Mouse (Mus musculus) kidney, adult 2 months (tissue): ENCODE measurements around the gene Cym. TPM values are rescaled to one million over a fixed set of nuclear protein-coding genes. Genes with fewer than 3 reads are reported as not detected.

Experiments
- DNase-seq: peaks from one replicate; pipeline ENCODE4 v3.0.0; 2021
- H3K27ac ChIP-seq: fragments of 200-500 bp; 2 replicates; pipeline ENCODE4 v1.5.1; 2012; ENCODE audit warnings: low read depth, low read length, control low read depth, inconsistent platforms; ENCODE audit not compliant: insufficient read depth
- H3K27me3 ChIP-seq: fragments of 200-500 bp; replicated peaks from 2 replicates; pipeline ENCODE4 v1.6.1; 2012; ENCODE audit warnings: mild to moderate bottlenecking, moderate library complexity, low read length, inconsistent platforms; ENCODE audit not compliant: control insufficient read depth, insufficient read depth
- H3K36me3 ChIP-seq: fragments of 200-500 bp; 2 replicates; pipeline ENCODE4 v1.6.1; 2012; ENCODE audit warnings: mild to moderate bottlenecking, moderate library complexity, low read length, inconsistent platforms; ENCODE audit not compliant: control insufficient read depth, insufficient read depth
- H3K4me1 ChIP-seq: fragments of 200-500 bp; 2 replicates; pipeline ENCODE4 v1.6.1; 2011; ENCODE audit warnings: low read length; ENCODE audit not compliant: control insufficient read depth, insufficient read depth
- H3K4me3 ChIP-seq: fragments of 200-500 bp; 2 replicates; pipeline ENCODE4 v1.5.1; 2011; ENCODE audit warnings: mild to moderate bottlenecking, low read depth, low read length, control low read depth; ENCODE audit not compliant: insufficient read depth
- CTCF ChIP-seq: fragments of 200-500 bp; conservative IDR thresholded peaks from 2 replicates; pipeline ENCODE4 v1.5.1; 2011; ENCODE audit warnings: low read depth, mild to moderate bottlenecking, control low read depth, low read length, moderate library complexity, mixed read lengths; ENCODE audit not compliant: insufficient read depth, insufficient read length
- POLR2A ChIP-seq: fragments of 200-500 bp; IDR thresholded peaks from one replicate; pipeline ENCODE4 v1.6.1; 2011; ENCODE audit warnings: low read depth, low read length, control low read depth
- WGBS: fragments of 180-500 bp; shearing (Covaris S2); methylation state at CpG from one replicate; pipeline ENCODE4 v1.1.7; 2018; 5-methylcytosine and 5-hydroxymethylcytosine counted together
- polyA plus RNA-seq: library from polyadenylated mRNA; depleted of rRNA; stranded (reverse); fragments of >200 nt; gene quantifications from 2 replicates; pipeline ENCODE4 v1.2.3, GENCODE M21; 2012

Cym gene
- polyA plus RNA-seq, 1 experiment = 1.9 TPM

- TF ChIP-seq POLR2A (no peak), CTCF (no peak)
- WGBS = 57% methylated on average over 4 of the region's 4 CpGs
- H3K27me3 ChIP-seq = no peaks in the 10 kb centered on the region
- no peak overlapping the region for H3K4me3 ChIP-seq
- H3K4me1 ChIP-seq = no peaks in the 10 kb centered on the region
- DNase-seq = no peak
- no peaks in the 10 kb centered on the region for H3K36me3 ChIP-seq
- H3K27ac ChIP-seq = no peak overlapping the region
Observed at GRCm38 (mm10) chr3:107206490-107207150, 14.9 kb downstream of the Cym start.

GRCm38 (mm10) chr3:107205994-107206393 lies 15.5 kb downstream of the Cym start:
- H3K4me3 ChIP-seq = no peak overlapping the region
- H3K4me1 ChIP-seq = no peaks in the 10 kb centered on the region
- DNase-seq = peak; percentile 77
- no peaks in the 10 kb centered on the region for H3K36me3 ChIP-seq
- H3K27me3 ChIP-seq = no peaks in the 10 kb centered on the region
- H3K27ac ChIP-seq = no peak overlapping the region
- 3% methylated on average over 4 of the region's 4 CpGs for WGBS
- TF ChIP-seq POLR2A = no peak
- TF ChIP-seq CTCF = peak; percentile 93

- no peak overlapping the region for H3K27ac ChIP-seq
- TF ChIP-seq POLR2A (no peak), CTCF (no peak)
- no peaks in the 10 kb centered on the region for H3K27me3 ChIP-seq
- no peak for DNase-seq
- no peaks in the 10 kb centered on the region for H3K4me1 ChIP-seq
- H3K36me3 ChIP-seq = no peaks in the 10 kb centered on the region
- no peak overlapping the region for H3K4me3 ChIP-seq
Observed at GRCm38 (mm10) chr3:107205170-107205569, 16.4 kb downstream of the Cym start.

- TF ChIP-seq CTCF = no peak
- TF ChIP-seq POLR2A = no peak
- DNase-seq = no peak
- H3K4me3 ChIP-seq = no peak overlapping the region
- H3K27ac ChIP-seq = no peak overlapping the region
- H3K4me1 ChIP-seq = no peaks in the 10 kb centered on the region
- H3K36me3 ChIP-seq = no peaks in the 10 kb centered on the region
- no peaks in the 10 kb centered on the region for H3K27me3 ChIP-seq
- 80% methylated on average over 3 of the region's 3 CpGs for WGBS
Observed at GRCm38 (mm10) chr3:107204413-107204812, 17.1 kb downstream of the Cym start.

- Histone ChIP-seq H3K4me3 (no peak overlapping the region), H3K27me3 (no peaks in the 10 kb centered on the region), H3K4me1 (no peaks in the 10 kb centered on the region), H3K36me3 (no peaks in the 10 kb centered on the region), H3K27ac (no peak overlapping the region)
- 43% methylated on average over 9 of the region's 9 CpGs for WGBS
- no peak for TF ChIP-seq POLR2A
- TF ChIP-seq CTCF = no peak
- no peak for DNase-seq
Observed at GRCm38 (mm10) chr3:107201310-107202180, 20.0 kb downstream of the Cym start.

GRCm38 (mm10) chr3:107188226-107188899 lies 33.2 kb downstream of the Cym start:
- Histone ChIP-seq H3K36me3 (no peaks in the 10 kb centered on the region), H3K4me3 (no peak overlapping the region), H3K4me1 (no peaks in the 10 kb centered on the region), H3K27me3 (no peaks in the 10 kb centered on the region), H3K27ac (no peak overlapping the region)
- peak; percentile 21 for DNase-seq
- 43% methylated on average over 6 of the region's 6 CpGs for WGBS
- TF ChIP-seq CTCF (peak; percentile 63), POLR2A (no peak)

GRCm38 (mm10) chr3:107187022-107187421 lies 34.5 kb downstream of the Cym start:
- TF ChIP-seq POLR2A (no peak), CTCF (no peak)
- DNase-seq = no peak
- H3K4me1 ChIP-seq = no peaks in the 10 kb centered on the region
- H3K4me3 ChIP-seq = no peak overlapping the region
- H3K36me3 ChIP-seq = no peaks in the 10 kb centered on the region
- whole genome bisulfite sequencing = 82% methylated on average over 4 of the region's 4 CpGs
- H3K27ac ChIP-seq = no peak overlapping the region
- no peaks in the 10 kb centered on the region for H3K27me3 ChIP-seq
